Mouse (Mus musculus) monocyte, adult 5-6 weeks (primary cell): Measurements from ENCODE around the gene Ccr7. TPM values are rescaled to one million over a fixed set of nuclear protein-coding genes. Genes with fewer than 3 reads are reported as not detected.

Experiments used
- ATAC-seq: fragments of 153-309, 156-312 bp; replicated peaks from 2 replicates; pipeline ENCODE4 v1.8.0; 2017; ENCODE audit warnings: mild to moderate bottlenecking; ENCODE audit not compliant: low TSS enrichment, insufficient number of reproducible peaks, severe bottlenecking, poor library complexity, low FRiP score
- total RNA-seq: library from RNA; stranded (forward); fragments of 200-1000, 200-491, 200-594 nt; gene quantifications from 3 replicates; pipeline ENCODE4 v1.2.3, GENCODE M21; 2017

The Ccr7 gene
- total RNA-seq, 1 experiment from 2014 or later, result 31.2 TPM

GRCm38 (mm10) chr11:99143123-99144082, 11.5 kb downstream of the Ccr7 start:
- ATAC-seq, result no peak

- peak; percentile 10; the same call in 1 of the 2 replicates for ATAC-seq
Observed at GRCm38 (mm10) chr11:99142493-99143095, 12.3 kb downstream of the Ccr7 start.

GRCm38 (mm10) chr11:99142046-99142445, 12.8 kb downstream of the Ccr7 start:
- no peak for ATAC-seq

- peak; percentile 61 for ATAC-seq
Observed at GRCm38 (mm10) chr11:99141600-99141999, 13.3 kb downstream of the Ccr7 start.

GRCm38 (mm10) chr11:99138976-99139375, 15.9 kb downstream of the Ccr7 start:
- no peak for ATAC-seq

GRCm38 (mm10) chr11:99137385-99137784, 17.5 kb downstream of the Ccr7 start:
- no peak for ATAC-seq

- no peak for ATAC-seq
Observed at GRCm38 (mm10) chr11:99136961-99137360, 17.9 kb downstream of the Ccr7 start.

GRCm38 (mm10) chr11:99136361-99136760, 18.5 kb downstream of the Ccr7 start:
- no peak for ATAC-seq

- no peak for ATAC-seq
Observed at GRCm38 (mm10) chr11:99135047-99135440, 19.8 kb downstream of the Ccr7 start.

GRCm38 (mm10) chr11:99134266-99135046, 20.4 kb downstream of the Ccr7 start:
- no peak for ATAC-seq

GRCm38 (mm10) chr11:99133285-99133897, 21.5 kb downstream of the Ccr7 start:
- ATAC-seq, result no peak

GRCm38 (mm10) chr11:99132091-99132730, 22.7 kb downstream of the Ccr7 start:
- 0 out of 2 replicates have a peak, but pooled peaks have one; percentile 20 for ATAC-seq

- no peak for ATAC-seq
Observed at GRCm38 (mm10) chr11:99131463-99131840, 23.4 kb downstream of the Ccr7 start.

GRCm38 (mm10) chr11:99130736-99131462, 24.0 kb downstream of the Ccr7 start:
- ATAC-seq, result no peak

- ATAC-seq, result no peak
Observed at GRCm38 (mm10) chr11:99129287-99129686, 25.6 kb downstream of the Ccr7 start.

GRCm38 (mm10) chr11:99127785-99128682, 26.8 kb downstream of the Ccr7 start:
- no peak for ATAC-seq
